Mouse (Mus musculus): ENCODE results near the gene Tmem131l. TPM values are rescaled to one million over a fixed set of nuclear protein-coding genes. Genes with fewer than 3 reads are reported as not detected.

Gene Tmem131l
- polyA plus RNA-seq, 1 experiment from 2014 or later: 43.0 TPM

- no peaks in the 10 kb centered on the region for H3K9me3 ChIP-seq (replicated peaks)
- no peaks in the 10 kb centered on the region; the same call in none of the 2 replicates for H3K4me1 ChIP-seq
- H3K27ac ChIP-seq (replicated peaks): no peak overlapping the region
- H3K27me3 ChIP-seq (replicated peaks): no peaks in the 10 kb centered on the region
- H3K4me3 ChIP-seq (replicated peaks): no peak overlapping the region
- H3K9ac ChIP-seq (replicated peaks): no peak overlapping the region
- no peak overlapping the region for H3K4me2 ChIP-seq
- 71% methylated on average over 5 of the region's 5 CpGs for WGBS
- peaks cover 20% of the 10 kb centered on the region for H3K36me3 ChIP-seq
- no peak for ATAC-seq (ENCODE audit: low FRiP score)
Measured at GRCm38 (mm10) chr3:83963705-83964104, 76.3 kb downstream of the Tmem131l start.

- Histone ChIP-seq H3K4me1 (no peaks in the 10 kb centered on the region; the same call in none of the 2 replicates), H3K36me3 (peaks cover 25% of the 10 kb centered on the region), H3K9ac (replicated peaks) (no peak overlapping the region), H3K4me3 (replicated peaks) (no peak overlapping the region), H3K27ac (replicated peaks) (no peak overlapping the region), H3K4me2 (no peak overlapping the region), H3K9me3 (replicated peaks) (no peaks in the 10 kb centered on the region), H3K27me3 (replicated peaks) (no peaks in the 10 kb centered on the region)
- 75% methylated on average over 3 of the region's 3 CpGs for WGBS
- ATAC-seq (ENCODE audit: low FRiP score): no peak
Measured at GRCm38 (mm10) chr3:83962571-83962970, 77.4 kb downstream of the Tmem131l start.

DNA sequence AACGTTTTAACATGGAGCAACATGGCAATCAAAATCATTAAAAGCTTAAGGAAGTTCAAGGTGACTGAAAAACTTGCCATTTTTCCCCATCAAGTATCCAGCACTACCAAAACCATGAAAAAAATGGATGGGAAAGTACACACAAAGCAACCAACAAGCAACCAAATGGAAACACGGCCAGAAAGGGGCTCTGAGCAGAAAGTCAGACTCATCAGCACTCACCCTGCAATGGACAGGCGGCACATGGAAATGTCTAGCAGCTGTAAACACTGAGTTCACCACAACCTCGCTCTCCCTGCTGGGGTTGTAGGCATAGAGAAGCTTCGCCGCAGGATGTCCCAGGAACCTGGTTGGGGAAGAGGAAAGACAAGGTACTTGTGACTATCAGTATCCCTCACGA lies 77.9 kb downstream of the Tmem131l start:
- WGBS: 89% methylated on average over 7 of the region's 7 CpGs
- Histone ChIP-seq H3K4me3 (replicated peaks) (no peak overlapping the region), H3K4me1 (no peaks in the 10 kb centered on the region; the same call in none of the 2 replicates), H3K9me3 (replicated peaks) (no peaks in the 10 kb centered on the region), H3K9ac (replicated peaks) (no peak overlapping the region), H3K27ac (replicated peaks) (no peak overlapping the region), H3K27me3 (replicated peaks) (no peaks in the 10 kb centered on the region), H3K36me3 (peaks cover 30% of the 10 kb centered on the region), H3K4me2 (no peak overlapping the region)
- no peak for ATAC-seq (ENCODE audit: low FRiP score)

DNA sequence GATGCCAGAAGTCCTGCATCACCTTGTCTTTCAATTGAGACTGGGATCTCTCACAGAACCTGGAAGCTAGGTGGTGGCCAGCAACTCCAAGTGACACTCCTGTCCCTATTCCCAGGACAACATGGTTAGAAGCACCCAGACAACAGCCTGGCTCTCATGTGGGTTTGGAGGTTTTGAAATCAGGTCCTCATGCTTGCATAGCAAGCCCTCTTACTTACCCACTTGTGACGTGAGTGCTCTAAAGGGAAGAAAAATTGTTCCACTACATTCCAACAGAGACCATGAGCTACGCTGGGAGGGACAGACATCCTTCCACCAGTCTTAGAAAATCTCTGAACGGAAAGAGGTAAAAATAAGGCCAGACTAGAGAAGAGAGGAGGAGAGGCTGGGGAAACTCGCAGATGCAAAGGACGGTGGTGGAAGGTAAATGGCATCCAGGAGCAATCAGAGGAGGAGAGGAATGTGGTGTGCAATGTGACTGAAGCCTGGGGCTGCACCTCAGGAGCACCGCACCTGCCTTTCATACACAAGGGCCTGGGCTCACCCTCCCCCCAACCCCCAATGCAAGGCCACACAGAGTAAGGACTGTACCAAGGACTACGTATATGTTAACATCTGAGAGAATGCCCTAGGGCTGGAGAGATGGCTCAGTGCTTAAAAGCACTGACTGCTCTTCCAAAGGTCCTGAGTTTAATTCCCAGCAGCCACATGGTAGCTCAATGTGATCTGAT lies 80.9 kb downstream of the Tmem131l start:
- Histone ChIP-seq H3K4me2 (no peak overlapping the region), H3K36me3 (peaks cover 37% of the 10 kb centered on the region), H3K9me3 (replicated peaks) (no peaks in the 10 kb centered on the region), H3K9ac (replicated peaks) (no peak overlapping the region), H3K4me3 (replicated peaks) (no peak overlapping the region), H3K27me3 (replicated peaks) (no peaks in the 10 kb centered on the region), H3K4me1 (no peaks in the 10 kb centered on the region; the same call in 1 of the 2 replicates), H3K27ac (replicated peaks) (no peak overlapping the region)
- 90% methylated on average over 7 of the region's 7 CpGs for WGBS
- no peak for ATAC-seq (ENCODE audit: low FRiP score)

- H3K4me3 ChIP-seq (replicated peaks): no peak overlapping the region
- H3K27me3 ChIP-seq (replicated peaks): no peaks in the 10 kb centered on the region
- H3K4me2 ChIP-seq: no peak overlapping the region
- H3K27ac ChIP-seq (replicated peaks): no peak overlapping the region
- ATAC-seq (ENCODE audit: low FRiP score): no peak
- H3K4me1 ChIP-seq: no peaks in the 10 kb centered on the region
- H3K36me3 ChIP-seq: peaks cover 23% of the 10 kb centered on the region
- WGBS: 90% methylated on average over 8 of the region's 8 CpGs
- H3K9me3 ChIP-seq (replicated peaks): no peaks in the 10 kb centered on the region
- no peak overlapping the region for H3K9ac ChIP-seq (replicated peaks)
Measured at GRCm38 (mm10) chr3:83953879-83954278, 86.1 kb downstream of the Tmem131l start.

DNA sequence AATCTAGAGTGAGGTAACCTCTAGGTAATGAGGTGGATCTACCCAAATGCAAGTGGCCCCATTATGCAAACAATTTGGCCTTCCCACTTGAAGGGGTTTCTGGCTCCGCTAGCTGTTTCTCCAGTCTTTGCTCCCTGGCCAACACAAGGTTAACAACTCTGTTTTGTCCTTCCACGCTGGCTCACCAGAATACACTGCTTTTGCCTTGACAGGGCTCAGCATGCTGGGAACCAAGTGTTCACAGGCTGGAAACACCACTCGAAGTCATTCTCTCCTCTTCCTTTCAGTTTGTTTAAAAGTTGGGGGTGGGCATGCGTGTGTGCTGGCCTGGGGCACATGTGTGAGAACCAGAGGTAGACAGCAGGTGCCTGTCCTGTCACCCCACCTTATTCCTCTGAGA lies 91.2 kb downstream of the Tmem131l start:
- Histone ChIP-seq H3K9ac (replicated peaks) (no peak overlapping the region), H3K36me3 (0 out of 2 replicates have a peak, but pooled peaks cover 7% of the 10 kb centered on the region), H3K27me3 (replicated peaks) (no peaks in the 10 kb centered on the region), H3K27ac (replicated peaks) (no peak overlapping the region), H3K4me2 (no peak overlapping the region), H3K4me3 (replicated peaks) (no peak overlapping the region), H3K4me1 (no peaks in the 10 kb centered on the region), H3K9me3 (replicated peaks) (no peaks in the 10 kb centered on the region)
- 58% methylated on average over 4 of the region's 4 CpGs for WGBS
- no peak for ATAC-seq (ENCODE audit: low FRiP score)

DNA sequence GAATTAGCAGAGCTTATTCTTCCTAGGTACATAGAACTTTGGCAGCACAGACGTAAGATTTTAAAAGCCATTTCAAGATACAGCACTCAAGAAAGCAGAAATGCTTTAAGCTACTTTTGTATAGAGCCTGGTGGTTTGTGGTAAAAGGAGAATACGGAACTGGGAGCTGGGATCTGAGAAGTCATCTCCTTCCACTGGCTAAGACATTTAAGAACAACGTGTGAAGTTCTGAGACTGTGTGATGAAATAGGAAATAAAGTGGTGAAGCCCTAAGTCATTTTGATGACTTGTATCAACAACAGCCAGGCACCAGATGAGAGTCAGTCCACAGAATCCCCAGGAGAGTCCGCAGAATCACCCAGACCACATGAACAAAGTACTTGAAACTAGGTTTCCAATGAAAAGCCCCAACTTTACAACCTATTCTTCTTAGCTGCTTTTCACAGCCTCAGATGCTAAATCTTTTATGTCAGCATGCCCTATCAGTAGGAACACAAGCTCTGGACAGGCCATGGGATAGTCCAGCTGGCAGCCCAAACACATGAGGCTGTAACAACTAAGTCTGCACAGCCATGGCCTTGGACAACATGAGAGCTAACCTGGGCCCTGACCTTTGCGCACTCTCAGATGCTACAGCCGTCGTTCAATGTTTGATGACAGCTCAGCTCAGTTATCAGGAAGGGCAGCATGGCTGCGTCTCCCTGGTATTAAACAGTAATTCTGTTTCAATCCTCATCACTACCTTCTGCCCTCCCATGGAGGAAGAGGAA lies 92.3 kb downstream of the Tmem131l start:
- 0 out of 2 replicates have a peak, but pooled peaks cover 9% of the 10 kb centered on the region for H3K36me3 ChIP-seq
- H3K27ac ChIP-seq (replicated peaks): no peak overlapping the region
- H3K4me1 ChIP-seq: no peaks in the 10 kb centered on the region
- ATAC-seq (ENCODE audit: low FRiP score): no peak
- no peak overlapping the region for H3K4me3 ChIP-seq (replicated peaks)
- no peak overlapping the region for H3K4me2 ChIP-seq
- no peak overlapping the region for H3K9ac ChIP-seq (replicated peaks)
- H3K27me3 ChIP-seq (replicated peaks): no peaks in the 10 kb centered on the region
- 49% methylated on average over 8 of the region's 8 CpGs for WGBS
- H3K9me3 ChIP-seq (replicated peaks): no peaks in the 10 kb centered on the region

DNA sequence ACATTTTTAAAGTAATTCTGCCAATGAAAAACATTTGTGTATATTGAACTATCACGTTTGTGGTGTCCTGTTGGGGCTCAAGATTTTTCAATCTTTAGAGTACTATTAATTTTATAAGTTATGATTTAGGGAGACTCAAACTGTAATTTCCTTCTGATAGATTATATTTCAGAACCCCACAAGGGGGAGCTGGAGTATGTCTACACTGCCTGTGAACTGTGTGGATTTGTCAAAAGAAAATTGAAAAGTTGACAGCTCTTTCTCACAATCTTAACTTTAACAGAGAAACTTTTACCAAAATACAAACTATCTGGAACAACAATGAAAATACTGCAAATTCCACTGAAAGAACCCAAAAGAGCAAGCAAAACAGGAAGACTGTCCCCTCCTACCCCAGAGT lies 93.1 kb downstream of the Tmem131l start:
- ATAC-seq (ENCODE audit: low FRiP score): no peak
- Histone ChIP-seq H3K9ac (replicated peaks) (no peak overlapping the region), H3K4me3 (replicated peaks) (no peak overlapping the region), H3K9me3 (replicated peaks) (no peaks in the 10 kb centered on the region), H3K4me2 (no peak overlapping the region), H3K27me3 (replicated peaks) (no peaks in the 10 kb centered on the region), H3K36me3 (peaks cover 18% of the 10 kb centered on the region), H3K4me1 (no peaks in the 10 kb centered on the region), H3K27ac (replicated peaks) (no peak overlapping the region)
- WGBS: 82% methylated on average over 1 of the region's 1 CpGs

DNA sequence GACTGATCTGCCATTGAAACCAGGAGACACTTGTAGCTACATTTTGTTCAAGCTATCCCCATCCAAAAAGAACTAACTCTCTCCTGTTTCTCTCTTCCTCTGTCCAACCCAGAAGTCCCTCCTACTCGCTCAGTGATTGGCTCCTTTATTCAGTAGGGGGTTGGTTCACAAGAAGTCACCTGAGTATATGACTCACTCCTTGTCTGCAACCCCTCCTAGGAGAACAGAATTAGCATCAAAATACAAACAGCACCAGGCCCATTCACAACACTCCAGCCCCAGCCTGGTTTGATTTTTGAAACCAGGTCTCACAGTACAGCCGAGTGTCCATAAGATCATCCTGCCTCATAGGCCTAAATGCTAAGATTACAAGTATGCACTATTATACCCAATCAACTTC lies 96.3 kb downstream of the Tmem131l start:
- no peak overlapping the region for H3K27ac ChIP-seq (replicated peaks)
- no peaks in the 10 kb centered on the region for H3K27me3 ChIP-seq (replicated peaks)
- no peak for ATAC-seq (ENCODE audit: low FRiP score)
- peaks cover 21% of the 10 kb centered on the region for H3K36me3 ChIP-seq
- H3K4me1 ChIP-seq: peaks cover 8% of the 10 kb centered on the region
- H3K9ac ChIP-seq (replicated peaks): no peak overlapping the region
- H3K4me3 ChIP-seq (replicated peaks): no peak overlapping the region
- no peaks in the 10 kb centered on the region for H3K9me3 ChIP-seq (replicated peaks)
- H3K4me2 ChIP-seq: no peak overlapping the region
- 85% methylated on average over 2 of the region's 2 CpGs for WGBS

DNA sequence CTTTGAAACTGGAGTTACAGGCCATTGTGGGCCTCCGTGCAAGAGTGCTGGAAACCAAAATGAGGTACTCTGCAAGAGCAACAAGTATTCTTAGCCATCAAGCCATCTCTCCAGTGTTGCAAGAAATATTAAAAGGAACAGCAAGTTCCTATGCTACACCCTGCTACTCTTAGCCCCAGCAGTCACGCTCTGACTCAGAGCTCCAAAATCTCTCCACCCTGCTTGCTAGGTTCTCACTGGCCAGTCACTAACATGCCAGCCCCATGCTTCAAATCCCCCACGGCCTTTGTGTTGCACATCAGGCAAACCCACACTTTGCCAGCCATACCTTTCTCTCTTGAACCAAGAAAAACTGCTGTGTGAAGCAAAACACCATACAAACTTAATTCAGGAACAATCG lies 96.8 kb downstream of the Tmem131l start:
- 87% methylated on average over 4 of the region's 4 CpGs for WGBS
- H3K4me3 ChIP-seq (replicated peaks): no peak overlapping the region
- no peak overlapping the region for H3K9ac ChIP-seq (replicated peaks)
- H3K27ac ChIP-seq (replicated peaks): no peak overlapping the region
- no peak for ATAC-seq (ENCODE audit: low FRiP score)
- H3K4me1 ChIP-seq: peaks cover 8% of the 10 kb centered on the region
- H3K4me2 ChIP-seq: no peak overlapping the region
- H3K27me3 ChIP-seq (replicated peaks): no peaks in the 10 kb centered on the region
- H3K9me3 ChIP-seq (replicated peaks): no peaks in the 10 kb centered on the region
- H3K36me3 ChIP-seq: peaks cover 21% of the 10 kb centered on the region

GRCm38 (mm10) chr3:83941921-83942320 lies 98.1 kb downstream of the Tmem131l start:
- H3K9me3 ChIP-seq (replicated peaks): no peaks in the 10 kb centered on the region
- no peak for ATAC-seq (ENCODE audit: low FRiP score)
- no peaks in the 10 kb centered on the region for H3K27me3 ChIP-seq (replicated peaks)
- 0 out of 2 replicates have a peak overlapping the region, but pooled peaks have one; percentile 1 for H3K9ac ChIP-seq (replicated peaks)
- H3K27ac ChIP-seq (replicated peaks): no peak overlapping the region
- peaks cover 8% of the 10 kb centered on the region for H3K4me1 ChIP-seq
- H3K4me2 ChIP-seq: no peak overlapping the region
- peaks cover 21% of the 10 kb centered on the region for H3K36me3 ChIP-seq
- H3K4me3 ChIP-seq (replicated peaks): no peak overlapping the region
- WGBS: 88% methylated on average over 4 of the region's 4 CpGs

- Histone ChIP-seq H3K4me1 (peaks cover 8% of the 10 kb centered on the region), H3K27ac (replicated peaks) (no peak overlapping the region), H3K4me3 (replicated peaks) (no peak overlapping the region), H3K36me3 (peaks cover 28% of the 10 kb centered on the region), H3K9ac (replicated peaks) (no peak overlapping the region), H3K4me2 (no peak overlapping the region), H3K9me3 (replicated peaks) (no peaks in the 10 kb centered on the region), H3K27me3 (replicated peaks) (no peaks in the 10 kb centered on the region)
- ATAC-seq (ENCODE audit: low FRiP score): no peak
- 30% methylated on average over 5 of the region's 5 CpGs for WGBS
Measured at GRCm38 (mm10) chr3:83938871-83939270, 101.1 kb downstream of the Tmem131l start.
